Mouse (Mus musculus) kidney, adult 2 months (tissue): Measurements from ENCODE around the gene Sh3bgrl. TPM values are rescaled to one million over a fixed set of nuclear protein-coding genes. Genes with fewer than 3 reads are reported as not detected.
"Not testable (repeated sequence)": the region's sequence is repeated elsewhere in the genome, so short reads cannot be mapped to it uniquely, and the experiment has no call there.

Experiments
- DNase-seq: peaks from one replicate; pipeline ENCODE4 v3.0.0; 2021
- H3K27ac ChIP-seq: fragments of 200-500 bp; 2 replicates; pipeline ENCODE4 v1.5.1; 2012; ENCODE audit warnings: low read depth, low read length, control low read depth, inconsistent platforms; ENCODE audit not compliant: insufficient read depth
- H3K27me3 ChIP-seq: fragments of 200-500 bp; replicated peaks from 2 replicates; pipeline ENCODE4 v1.6.1; 2012; ENCODE audit warnings: mild to moderate bottlenecking, moderate library complexity, low read length, inconsistent platforms; ENCODE audit not compliant: control insufficient read depth, insufficient read depth
- H3K36me3 ChIP-seq: fragments of 200-500 bp; 2 replicates; pipeline ENCODE4 v1.6.1; 2012; ENCODE audit warnings: mild to moderate bottlenecking, moderate library complexity, low read length, inconsistent platforms; ENCODE audit not compliant: control insufficient read depth, insufficient read depth
- H3K4me1 ChIP-seq: fragments of 200-500 bp; 2 replicates; pipeline ENCODE4 v1.6.1; 2011; ENCODE audit warnings: low read length; ENCODE audit not compliant: control insufficient read depth, insufficient read depth
- H3K4me3 ChIP-seq: fragments of 200-500 bp; 2 replicates; pipeline ENCODE4 v1.5.1; 2011; ENCODE audit warnings: mild to moderate bottlenecking, low read depth, low read length, control low read depth; ENCODE audit not compliant: insufficient read depth
- CTCF ChIP-seq: fragments of 200-500 bp; conservative IDR thresholded peaks from 2 replicates; pipeline ENCODE4 v1.5.1; 2011; ENCODE audit warnings: low read depth, mild to moderate bottlenecking, control low read depth, low read length, moderate library complexity, mixed read lengths; ENCODE audit not compliant: insufficient read depth, insufficient read length
- POLR2A ChIP-seq: fragments of 200-500 bp; IDR thresholded peaks from one replicate; pipeline ENCODE4 v1.6.1; 2011; ENCODE audit warnings: low read depth, low read length, control low read depth
- WGBS: fragments of 180-500 bp; shearing (Covaris S2); methylation state at CpG from one replicate; pipeline ENCODE4 v1.1.7; 2018; 5-methylcytosine and 5-hydroxymethylcytosine counted together
- polyA plus RNA-seq: library from polyadenylated mRNA; depleted of rRNA; stranded (reverse); fragments of >200 nt; gene quantifications from 2 replicates; pipeline ENCODE4 v1.2.3, GENCODE M21; 2012; rRNA removed

Gene Sh3bgrl
- polyA plus RNA-seq = 8.8 and 13.9 TPM in 2 replicates

- H3K4me1 ChIP-seq = peaks cover 3% of the 10 kb centered on the region; the same call in 1 of the 2 replicates
- H3K27me3 ChIP-seq = no peaks in the 10 kb centered on the region
- H3K36me3 ChIP-seq = no peaks in the 10 kb centered on the region
- WGBS = under 1% methylated on average over 26 of the region's 26 CpGs
- peak within 1 kb of the TSS; percentile 94 for H3K4me3 ChIP-seq
- TF ChIP-seq CTCF = no peak
- peak; percentile 28 for TF ChIP-seq POLR2A
- peak within 1 kb of the TSS; percentile 95 for H3K27ac ChIP-seq
- DNase-seq = peak; percentile 87
Observed at GRCm38 (mm10) chrX:109095245-109096242, at the start of gene Sh3bgrl. Sh3bgrl (plus strand) TSS chrX:109095365.

- no peaks in the 10 kb centered on the region for H3K36me3 ChIP-seq
- no peaks in the 10 kb centered on the region for H3K27me3 ChIP-seq
- H3K4me1 ChIP-seq = no peaks in the 10 kb centered on the region
- H3K27ac ChIP-seq = no peak overlapping the region
- TF ChIP-seq CTCF (no peak), POLR2A (no peak)
- H3K4me3 ChIP-seq = no peak overlapping the region
- 72% methylated on average over 1 of the region's 1 CpGs for WGBS
- no peak for DNase-seq
Observed at GRCm38 (mm10) chrX:109047773-109048172, 47.4 kb upstream of the Sh3bgrl start.

- 87% methylated on average over 3 of the region's 3 CpGs for WGBS
- TF ChIP-seq CTCF (no peak), POLR2A (no peak)
- no peak for DNase-seq
- no peak overlapping the region for H3K4me3 ChIP-seq
- no peaks in the 10 kb centered on the region for H3K4me1 ChIP-seq
- no peaks in the 10 kb centered on the region for H3K36me3 ChIP-seq
- H3K27ac ChIP-seq = no peak overlapping the region
- no peaks in the 10 kb centered on the region for H3K27me3 ChIP-seq
Observed at GRCm38 (mm10) chrX:109071719-109072118, 23.4 kb upstream of the Sh3bgrl start.

- no peaks in the 10 kb centered on the region for H3K4me1 ChIP-seq
- no peak overlapping the region for H3K4me3 ChIP-seq
- H3K27ac ChIP-seq = no peak overlapping the region
- no peaks in the 10 kb centered on the region for H3K36me3 ChIP-seq
- no peak for DNase-seq
- no peaks in the 10 kb centered on the region for H3K27me3 ChIP-seq
- TF ChIP-seq POLR2A (no peak), CTCF (no peak)
- 70% methylated on average over 1 of the region's 1 CpGs for WGBS
Observed at GRCm38 (mm10) chrX:109075716-109076115, 19.4 kb upstream of the Sh3bgrl start.

- no peaks in the 10 kb centered on the region for H3K27me3 ChIP-seq
- TF ChIP-seq CTCF (no peak), POLR2A (no peak)
- H3K36me3 ChIP-seq = no peaks in the 10 kb centered on the region
- 5% methylated on average over 3 of the region's 3 CpGs for WGBS
- DNase-seq = peak; percentile 49
- H3K4me1 ChIP-seq = no peaks in the 10 kb centered on the region
- H3K27ac ChIP-seq = no peak overlapping the region
- no peak overlapping the region for H3K4me3 ChIP-seq
Observed at GRCm38 (mm10) chrX:109076355-109076754, 18.8 kb upstream of the Sh3bgrl start.

GRCm38 (mm10) chrX:109079354-109079753, 15.8 kb upstream of the Sh3bgrl start:
- H3K27ac ChIP-seq, H3K27me3 ChIP-seq, H3K4me1 ChIP-seq, H3K4me3 ChIP-seq, H3K36me3 ChIP-seq, DNase-seq: not testable (repeated sequence)
- WGBS = 60% methylated on average over 3 of the region's 4 CpGs

- no peak overlapping the region for H3K4me3 ChIP-seq
- no peak overlapping the region for H3K27ac ChIP-seq
- TF ChIP-seq POLR2A (no peak), CTCF (no peak)
- no peaks in the 10 kb centered on the region for H3K27me3 ChIP-seq
- no peaks in the 10 kb centered on the region for H3K4me1 ChIP-seq
- DNase-seq = no peak
- H3K36me3 ChIP-seq = no peaks in the 10 kb centered on the region
Observed at GRCm38 (mm10) chrX:109087073-109087472, 8.1 kb upstream of the Sh3bgrl start.
